Mouse (Mus musculus) gastrocnemius, postnatal 14 days (tissue): ENCODE results near the gene Tprn. TPM values are rescaled to one million over a fixed set of nuclear protein-coding genes. Genes with fewer than 3 reads are reported as not detected.
"Not testable (repeated sequence)": the region's sequence is repeated elsewhere in the genome, so short reads cannot be mapped to it uniquely, and the experiment has no call there.

Experiments
- DNase-seq: peaks from one replicate; pipeline ENCODE4 v3.0.0; 2021; ENCODE audit warnings: mixed read lengths
- intact Hi-C: fragments of 180-260 bp; cut with DNase I; formaldehyde crosslinking; loops from one replicate; pipeline ENCODE4 v1.15.1; 2025; ENCODE audit warnings: low total_unique reads
- total RNA-seq, 2 experiments: library from RNA; stranded (reverse); gene quantifications; 2 replicates each; pipeline ENCODE4 v1.2.3; 2021

Tprn gene
- total RNA-seq, 2 experiments from 2014 or later = 2.8 to 5.0 TPM

DNA sequence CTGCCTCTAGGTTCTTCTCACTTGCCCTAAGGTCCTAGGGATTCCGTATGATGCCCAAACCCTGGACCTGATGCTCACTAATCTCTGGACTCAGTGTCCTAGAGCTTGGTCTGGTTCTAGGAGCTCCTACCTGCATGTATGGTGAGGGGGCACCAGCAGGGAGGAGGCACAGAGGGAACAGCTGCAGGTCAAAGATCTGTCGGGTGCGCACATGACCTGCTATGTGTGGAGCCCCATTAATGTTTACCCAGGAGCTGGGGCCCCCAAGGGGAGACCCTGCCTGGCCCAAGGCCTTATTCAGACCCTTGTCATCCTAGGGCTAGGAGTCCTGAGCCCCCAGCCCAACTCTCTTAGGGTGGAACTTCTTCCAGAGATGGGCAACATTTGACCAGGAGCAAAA lies 28.4 kb upstream of the Tprn start, which contains the start of gene Slc34a3:
Gene Slc34a3 (minus strand): TSS at position 315 of the 400 bp plus-strand sequence.
- DNase-seq = no peak
- intact Hi-C loops = no loop called here

DNA sequence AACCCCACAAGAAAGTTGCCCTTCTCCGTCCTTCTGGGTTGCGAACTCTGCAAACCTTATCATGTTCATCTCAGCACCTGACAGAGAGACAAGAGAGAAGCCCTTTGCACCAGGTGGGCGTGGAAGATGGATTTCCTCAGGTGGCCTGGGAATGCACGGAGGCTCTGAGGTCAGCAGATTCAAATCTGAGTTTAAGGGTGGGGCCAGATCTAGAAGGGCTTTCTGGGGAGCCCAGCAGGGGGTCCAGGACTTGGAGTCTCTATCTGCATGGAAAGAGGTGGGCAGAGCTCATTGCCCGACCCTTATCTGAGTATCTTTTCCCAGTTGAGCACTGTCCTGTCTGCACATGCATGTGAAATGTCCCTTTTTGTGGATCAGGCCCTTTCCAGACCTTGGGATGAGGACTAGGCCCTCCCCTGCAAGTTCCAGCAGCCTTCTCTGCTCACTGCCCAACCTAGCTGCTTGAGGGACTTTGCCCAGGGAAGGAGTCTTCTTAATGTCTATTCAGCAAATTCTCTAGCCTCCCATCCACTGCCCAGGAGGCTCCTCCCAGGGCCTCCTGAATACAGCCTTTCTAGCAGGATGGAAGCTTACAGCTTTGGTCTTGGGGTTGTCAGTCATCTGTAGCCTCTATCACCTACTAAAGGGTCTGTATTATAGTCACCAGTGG lies 27.7 kb upstream of the Tprn start:
- intact Hi-C loops = no loop called here
- DNase-seq = no peak

DNA sequence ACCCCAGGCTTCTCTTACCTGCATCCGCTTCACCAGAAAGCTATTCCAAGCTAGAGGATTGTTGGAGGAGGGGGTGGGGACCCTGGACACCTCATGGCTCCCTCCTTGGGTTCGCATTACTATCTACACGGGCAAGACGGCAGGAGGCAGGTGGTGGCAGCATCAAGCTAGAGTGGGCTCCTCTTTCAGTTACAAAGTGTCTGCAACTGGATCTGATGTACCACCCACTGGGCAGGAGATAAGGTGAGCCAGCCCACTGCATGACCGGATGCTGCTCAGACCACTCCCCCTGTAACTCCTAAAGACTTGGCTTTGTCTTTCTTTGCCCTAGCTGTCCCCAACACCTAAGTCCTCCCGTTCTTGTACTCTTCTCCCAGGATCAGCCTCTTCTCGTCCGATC lies 25.8 kb upstream of the Tprn start, which contains the start of gene Rnf224:
Gene Rnf224 (minus strand): TSS at position 174 of the 400 bp plus-strand sequence.
- no peak for DNase-seq
- intact Hi-C loops = no loop called here

DNA sequence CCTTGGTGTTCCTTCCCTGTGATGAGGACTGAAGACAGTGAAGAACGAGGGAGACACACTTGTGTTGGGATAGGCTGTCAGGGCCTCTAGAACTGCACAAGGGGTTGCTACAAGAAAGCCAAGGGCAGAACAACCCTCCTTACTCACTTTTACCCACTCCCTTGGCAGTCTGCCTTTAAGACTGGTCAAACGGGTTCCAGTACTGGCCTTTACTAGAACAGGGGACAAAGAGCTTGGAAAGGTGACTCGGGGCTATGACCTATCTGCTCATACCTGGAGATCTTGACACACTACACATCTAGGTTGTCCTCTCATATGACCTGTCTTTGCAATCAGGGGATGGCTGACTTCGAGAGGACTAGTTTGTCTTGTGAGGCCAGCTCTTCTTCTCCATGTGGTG lies 24.9 kb upstream of the Tprn start:
- intact Hi-C loops = no loop called here
- no peak for DNase-seq

DNA sequence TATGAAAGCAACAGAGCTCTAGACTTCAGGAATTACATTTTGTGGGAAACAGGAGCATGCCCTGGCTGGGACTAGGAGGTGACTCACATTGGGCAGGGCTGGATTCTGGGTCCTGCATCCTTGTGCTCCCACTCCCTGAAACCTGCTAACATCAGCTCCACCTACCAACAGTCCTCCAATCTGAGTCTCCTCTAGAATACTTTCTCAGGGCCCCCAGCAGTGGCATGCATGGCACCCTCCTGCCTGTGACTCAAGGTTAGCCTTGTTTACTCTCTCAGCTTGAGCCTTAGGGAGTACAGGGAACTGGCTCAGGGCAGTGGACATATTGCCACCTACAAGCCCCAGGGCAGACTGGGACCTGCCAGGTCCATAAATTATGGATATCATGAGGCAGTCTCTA lies 24.3 kb upstream of the Tprn start:
- intact Hi-C loops = no loop called here

DNA sequence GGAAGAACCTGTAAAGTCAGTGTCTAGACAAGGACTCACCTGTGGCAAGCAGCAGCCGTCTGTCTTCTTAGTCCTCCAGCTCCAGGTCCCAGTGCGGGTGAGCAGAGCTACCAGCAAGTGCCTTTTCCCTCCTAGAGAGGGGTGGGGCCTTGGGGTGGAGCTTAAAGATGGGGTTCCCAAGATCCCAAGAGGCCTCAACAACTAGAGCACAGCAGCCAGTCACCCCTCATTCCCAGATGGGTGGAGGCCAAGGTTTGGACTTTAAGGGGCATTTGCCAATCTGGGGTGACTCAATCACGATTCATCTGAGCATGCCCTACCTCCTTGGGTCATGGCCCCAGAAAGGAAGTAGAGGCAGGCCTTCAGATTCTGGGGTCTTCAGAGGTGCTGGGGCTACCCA lies 22.7 kb upstream of the Tprn start:
- DNase-seq = no peak
- intact Hi-C loops = loop anchor here (10.0 kb wide), 1 partner anchor 45 kb away; the partner anchor contains the start of gene Tor4a

More for the DNA sequence above, 24.3 kb upstream of the Tprn start:
- DNase-seq = no peak

DNA sequence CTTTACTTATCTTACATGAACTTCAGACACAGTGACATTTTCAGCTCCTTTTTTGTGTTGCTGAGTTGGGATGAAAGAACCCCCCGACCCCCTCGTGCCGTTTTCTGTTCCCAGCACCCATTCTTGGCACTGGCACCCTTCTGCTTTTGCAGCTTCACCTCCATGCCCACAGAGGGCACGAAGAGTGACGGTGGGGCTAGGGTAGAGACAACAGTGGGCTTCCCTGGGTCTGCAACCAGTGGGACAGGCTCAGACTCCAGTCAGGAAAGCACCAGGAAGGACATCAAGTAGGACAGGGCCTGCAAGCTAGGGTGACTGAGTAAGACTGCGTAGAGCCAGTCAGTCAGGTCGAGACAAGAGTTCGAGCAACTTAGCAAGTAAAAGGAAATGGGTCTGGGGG lies 22.1 kb upstream of the Tprn start:
- no peak for DNase-seq
- intact Hi-C loops = loop anchor here (10.0 kb wide), 1 partner anchor 46 kb away; the partner anchor contains the start of gene Tor4a

DNA sequence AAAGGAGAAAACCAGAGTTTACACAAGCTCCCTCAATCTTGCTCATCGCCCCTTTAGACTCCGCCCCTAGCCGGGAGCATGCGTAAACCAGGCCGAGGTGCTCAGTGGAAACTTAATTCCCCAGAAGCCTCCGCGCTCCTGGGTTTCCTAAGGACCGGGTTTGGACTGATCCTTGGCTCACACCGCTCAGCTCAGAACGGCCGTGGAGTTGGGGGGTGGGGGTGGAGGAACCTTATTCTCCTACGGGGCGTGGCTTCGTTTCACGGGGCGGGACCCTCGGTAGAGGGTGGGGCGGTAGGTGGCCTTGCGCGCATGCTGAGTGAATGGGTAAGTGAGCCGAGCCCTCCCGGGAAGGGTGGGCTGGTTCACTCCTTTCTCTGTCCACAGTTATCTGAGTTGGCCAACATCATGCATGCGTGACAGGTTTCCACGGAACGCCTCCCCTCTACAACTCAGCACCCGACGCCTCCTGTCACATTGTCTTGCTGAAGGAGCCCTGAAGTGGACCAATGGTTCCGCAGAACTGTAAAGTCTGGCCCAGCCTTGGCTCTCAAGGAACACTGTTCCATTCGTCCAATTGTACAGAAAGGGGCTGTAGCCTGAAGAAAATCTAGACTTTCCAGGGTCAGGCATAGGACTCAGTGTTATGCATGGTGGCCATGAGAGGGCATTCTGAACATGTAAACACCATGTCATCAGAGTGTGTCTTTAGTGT lies 21.5 kb upstream of the Tprn start:
- peak; percentile 71 for DNase-seq
- intact Hi-C loops = loop anchor here (10.0 kb wide), 1 partner anchor 46 kb away; the partner anchor contains the start of gene Tor4a

DNA sequence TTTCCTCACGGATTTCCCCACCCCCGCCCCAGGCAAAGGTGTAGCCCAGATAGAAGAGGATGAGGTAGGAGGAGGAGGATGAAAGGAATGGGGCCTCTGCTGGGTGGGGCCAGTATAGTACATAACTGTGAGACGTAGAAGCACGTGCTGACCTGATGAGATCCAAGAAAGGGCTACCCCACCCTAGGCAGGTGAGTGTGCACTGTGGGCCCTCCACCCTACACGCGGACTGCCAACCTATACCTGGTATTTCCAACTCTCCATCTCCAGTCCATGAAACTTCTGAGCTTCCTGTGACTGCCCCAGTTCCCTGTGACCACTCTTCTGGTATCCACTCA lies 21.0 kb upstream of the Tprn start:
- intact Hi-C loops = loop anchor here (10.0 kb wide), 1 partner anchor 47 kb away; the partner anchor contains the start of gene Tor4a
- DNase-seq = no peak

DNA sequence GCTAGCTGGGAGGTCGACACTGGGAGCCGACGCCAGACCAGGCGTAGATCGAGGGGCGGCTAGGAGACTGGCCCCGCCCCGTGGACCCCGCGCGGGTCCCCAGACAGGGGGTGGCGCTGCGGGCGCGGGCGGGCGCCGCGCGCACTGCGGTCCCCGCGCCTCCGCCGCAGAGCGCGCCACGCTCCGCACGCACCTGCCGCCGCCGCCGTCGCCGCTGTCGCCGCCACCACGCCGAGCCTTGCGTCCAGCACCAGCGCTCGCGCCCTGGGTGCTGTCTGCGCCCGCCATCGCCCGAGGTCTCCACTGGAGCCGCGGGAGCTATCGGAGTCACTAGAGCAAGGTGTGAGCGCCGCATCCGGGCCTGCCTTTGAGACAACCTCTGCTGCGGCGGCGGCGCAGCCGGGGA lies 20.3 kb upstream of the Tprn start, which contains the start of the genes Rnf208 and Cysrt1:
Gene Rnf208 (plus strand): TSS at position 155 of the 406 bp plus-strand sequence.
Gene Cysrt1 (minus strand): TSS at position 352 of the 406 bp plus-strand sequence.
- DNase-seq = no peak
- intact Hi-C loops = loop anchor here (10.0 kb wide), 1 partner anchor 47 kb away; the partner anchor contains the start of gene Tor4a

DNA sequence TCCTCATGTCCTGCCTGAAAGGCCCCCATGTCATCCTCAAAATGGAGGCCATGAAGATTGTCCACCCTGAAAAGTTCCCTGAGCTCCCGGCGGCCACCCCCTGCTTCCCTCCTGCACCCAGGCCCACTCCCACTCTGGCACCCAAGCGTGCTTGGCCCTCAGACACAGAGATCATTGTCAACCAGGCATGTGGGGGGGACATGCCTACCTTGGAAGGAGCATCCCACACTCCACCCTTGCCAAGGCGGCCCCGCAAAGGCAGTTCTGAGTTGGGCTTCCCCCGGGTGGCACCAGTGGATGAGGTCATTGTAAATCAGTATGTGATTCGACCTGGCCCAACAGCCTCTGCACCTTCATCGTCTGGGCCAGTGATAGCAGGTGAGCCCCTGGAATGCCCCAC lies 19.1 kb upstream of the Tprn start:
- no peak for DNase-seq
- intact Hi-C loops = loop anchor here (10.0 kb wide), 1 partner anchor 49 kb away; the partner anchor contains the start of gene Tor4a

DNA sequence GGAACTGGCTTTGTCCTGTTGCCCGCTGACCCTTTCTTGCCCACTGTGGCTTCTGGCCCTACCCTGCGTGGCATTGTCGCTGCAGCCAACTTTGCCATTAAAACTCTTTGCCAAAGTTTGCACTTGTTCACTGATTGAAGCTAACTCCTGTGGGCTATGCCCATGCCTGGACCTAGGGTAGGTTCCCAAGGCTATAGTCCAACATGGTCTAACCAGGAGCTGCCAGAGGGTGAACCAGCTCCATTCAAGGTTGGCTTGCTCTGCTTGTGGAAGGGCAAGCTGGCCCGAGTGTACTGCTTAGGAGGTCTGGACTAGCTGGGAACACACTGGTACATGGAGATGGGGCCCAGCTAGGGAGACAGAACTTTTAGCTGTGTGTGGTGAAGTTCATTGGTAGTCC lies 18.3 kb upstream of the Tprn start:
- no peak for DNase-seq
- intact Hi-C loops = loop anchor here (10.0 kb wide), 1 partner anchor 49 kb away; the partner anchor contains the start of gene Tor4a

DNA sequence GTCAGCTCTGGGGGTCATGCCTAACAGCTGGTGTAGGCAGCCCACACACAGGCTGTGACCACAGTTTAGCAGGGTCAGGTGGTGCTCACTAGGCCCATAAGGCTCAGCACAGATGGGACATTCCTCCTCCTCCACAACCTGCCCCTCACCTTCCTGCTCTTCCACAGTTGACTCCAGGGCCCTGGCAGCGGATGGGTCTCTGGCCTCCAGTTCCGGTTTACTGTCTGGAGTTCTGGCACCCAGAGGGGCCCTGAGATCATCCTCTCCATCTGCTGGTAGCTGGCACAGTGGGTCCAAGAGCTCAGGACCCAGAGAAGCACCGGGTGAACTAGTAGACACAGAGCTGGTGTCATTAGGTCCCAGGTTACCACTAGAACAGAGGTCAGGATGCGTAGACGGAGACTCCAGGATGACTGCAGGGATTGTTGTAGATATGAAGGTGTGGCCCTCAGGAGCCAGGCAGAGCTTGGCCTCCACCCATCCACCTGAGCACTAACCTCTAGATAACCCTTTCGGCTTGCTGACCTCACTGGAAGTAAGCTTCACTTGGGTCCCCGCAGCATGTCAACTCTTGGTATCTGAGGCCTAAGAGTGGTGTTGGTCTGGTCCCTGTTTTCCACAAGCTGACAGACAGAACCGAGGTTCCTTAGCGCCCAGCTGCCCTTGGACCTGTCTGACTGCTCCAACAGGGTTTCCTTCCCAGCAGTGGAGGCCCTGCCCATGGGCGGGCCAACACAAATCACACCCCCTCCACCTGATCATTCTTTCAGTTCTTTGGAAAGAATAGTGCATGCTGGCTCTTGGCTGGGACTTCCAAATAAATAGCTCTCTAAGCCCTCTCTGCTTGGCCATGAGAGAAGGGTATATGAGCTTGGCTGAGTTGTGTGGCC lies 16.0 kb upstream of the Tprn start, which contains the start of gene AL732309.1:
Gene AL732309.1 (minus strand): TSS at position 681 of the 890 bp plus-strand sequence.
- DNase-seq = no peak
- intact Hi-C loops = loop anchor here (10.0 kb wide), 1 partner anchor 52 kb away; the partner anchor contains the start of gene Tor4a

DNA sequence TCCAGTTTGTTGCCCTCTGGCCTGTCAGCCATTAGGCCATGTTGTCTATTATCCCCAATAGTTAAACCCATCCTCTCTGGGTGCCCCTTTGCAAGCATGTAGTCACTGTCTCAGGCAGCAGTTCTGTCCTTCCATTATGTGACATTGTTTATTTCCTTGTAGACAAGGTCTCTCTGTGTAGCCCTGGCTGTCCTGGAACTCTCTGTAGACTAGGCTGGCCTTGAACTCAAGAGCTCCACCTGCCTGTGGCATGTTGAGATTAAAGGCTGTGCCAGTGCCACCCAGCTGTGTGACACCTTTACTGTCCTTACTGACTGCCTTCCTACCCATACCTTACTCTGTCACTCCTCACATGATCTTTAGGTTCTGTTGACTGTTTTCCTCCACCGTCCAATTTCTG lies 10.1 kb upstream of the Tprn start:
- DNase-seq = no peak
- intact Hi-C loops = no loop called here

DNA sequence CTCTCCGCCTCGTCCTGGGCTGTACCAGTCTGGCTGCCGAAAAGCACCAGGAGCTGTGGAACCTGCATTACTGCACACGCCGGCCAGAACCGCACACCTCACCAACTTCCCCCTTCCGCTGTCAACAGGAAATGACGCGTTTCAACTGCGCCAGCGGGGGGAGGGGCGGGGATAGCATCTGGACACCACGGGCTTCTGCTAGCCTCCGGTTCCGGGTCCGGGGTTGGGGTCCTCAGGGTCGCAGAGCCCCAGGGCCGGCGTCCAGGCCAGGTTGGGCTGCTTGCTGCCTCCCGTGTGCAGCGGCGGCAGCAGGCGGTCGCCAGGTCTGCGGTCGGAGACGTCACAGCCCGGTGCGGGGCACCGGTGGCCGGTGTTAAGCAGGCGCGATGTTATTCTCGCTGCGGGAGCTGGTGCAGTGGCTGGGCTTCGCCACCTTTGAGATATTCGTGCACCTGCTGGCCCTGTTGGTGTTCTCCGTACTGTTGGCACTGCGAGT lies 7.1 kb upstream of the Tprn start, which contains the start of gene Tmem203:
Gene Tmem203 (plus strand): TSS at position 156 of the 496 bp plus-strand sequence.
- intact Hi-C loops = no loop called here

DNA sequence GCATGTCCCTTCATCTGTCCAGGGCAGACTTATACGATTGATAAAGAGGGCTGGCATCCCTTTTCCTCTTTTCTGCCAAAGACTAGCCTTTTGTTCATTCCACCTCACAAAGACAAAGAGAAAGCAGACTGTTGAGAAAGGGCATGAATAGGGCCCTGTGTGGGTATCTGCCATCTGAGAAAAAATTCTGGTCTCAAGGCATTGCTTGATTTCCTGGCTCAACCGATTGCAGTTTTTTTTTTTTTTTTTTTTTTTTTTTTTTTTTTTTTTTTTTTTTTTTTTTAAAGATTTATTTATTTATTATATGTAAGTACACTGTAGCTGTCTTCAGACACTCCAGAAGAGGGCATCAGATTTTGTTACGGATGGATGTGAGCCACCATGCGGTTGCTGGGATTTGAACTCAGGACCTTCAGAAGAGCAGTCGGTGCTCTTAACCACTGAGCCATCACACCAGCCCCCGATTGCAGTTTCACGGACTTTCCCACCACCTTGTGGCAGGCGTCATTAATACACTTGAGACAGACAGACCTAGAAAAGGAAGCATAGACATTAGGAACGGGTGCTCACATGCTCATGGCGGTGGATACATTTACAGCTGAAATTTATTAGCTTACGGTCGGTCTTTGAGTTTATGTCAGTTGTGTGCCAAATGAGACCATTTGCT lies 5.8 kb upstream of the Tprn start:
- intact Hi-C loops, DNase-seq: not testable (repeated sequence)

More for the DNA sequence above, 7.1 kb upstream of the Tprn start, which contains the start of gene Tmem203:
- peak; percentile 87 for DNase-seq

DNA sequence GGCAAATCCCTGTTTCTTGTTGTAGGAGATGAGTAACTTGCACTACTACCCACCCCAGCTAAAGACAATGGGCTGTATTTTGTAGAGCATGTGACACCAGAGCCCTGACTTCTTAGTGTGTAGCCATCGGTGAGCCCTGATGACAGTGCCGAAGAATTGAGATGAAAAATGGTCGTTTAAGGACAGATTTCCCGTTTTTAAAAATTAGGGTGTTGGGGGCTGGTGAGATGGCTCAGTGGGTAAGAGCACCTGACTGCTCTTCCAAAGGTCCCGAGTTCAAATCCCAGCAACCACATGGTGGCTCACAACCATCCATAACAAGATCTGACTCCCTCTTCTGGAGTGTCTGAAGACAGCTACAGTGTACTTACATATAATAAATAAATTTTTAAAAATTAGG lies 5.2 kb upstream of the Tprn start:
- intact Hi-C loops, DNase-seq: not testable (repeated sequence)

DNA sequence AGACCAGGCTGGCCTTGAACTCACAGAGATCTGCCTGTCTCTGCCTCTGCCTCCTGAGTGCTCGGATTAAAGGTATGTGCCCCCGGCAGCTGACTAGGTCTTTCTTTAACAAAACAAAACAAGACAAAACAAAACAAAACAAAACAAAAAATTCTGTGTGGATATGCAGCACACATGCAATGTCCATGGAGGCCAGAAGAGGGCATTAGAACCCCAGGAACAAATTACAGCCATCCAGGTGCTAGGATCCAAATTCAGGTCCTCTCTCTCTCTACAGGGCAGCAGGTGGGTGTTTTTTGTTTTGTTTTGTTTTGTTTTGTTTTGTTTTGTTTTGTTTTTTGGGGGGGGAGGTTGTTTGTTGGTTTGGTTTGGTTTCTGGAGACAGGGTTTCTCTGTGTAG lies 3.5 kb upstream of the Tprn start:
- DNase-seq = no peak
- intact Hi-C loops = no loop called here
